Mouse (Mus musculus) erythroblast, embryonic 14.5 days (primary cell): Measurements from ENCODE around the gene Olfr97.

Experiments
- GATA1 ChIP-seq: IDR thresholded peaks from 2 replicates; pipeline ENCODE4 v1.6.1; 2012; ENCODE audit warnings: low read length, inconsistent platforms, mixed read lengths
- TAL1 ChIP-seq: IDR thresholded peaks from 3 replicates; pipeline ENCODE4 v1.6.1; 2012; ENCODE audit warnings: low read length, inconsistent platforms, mixed read lengths

DNA sequence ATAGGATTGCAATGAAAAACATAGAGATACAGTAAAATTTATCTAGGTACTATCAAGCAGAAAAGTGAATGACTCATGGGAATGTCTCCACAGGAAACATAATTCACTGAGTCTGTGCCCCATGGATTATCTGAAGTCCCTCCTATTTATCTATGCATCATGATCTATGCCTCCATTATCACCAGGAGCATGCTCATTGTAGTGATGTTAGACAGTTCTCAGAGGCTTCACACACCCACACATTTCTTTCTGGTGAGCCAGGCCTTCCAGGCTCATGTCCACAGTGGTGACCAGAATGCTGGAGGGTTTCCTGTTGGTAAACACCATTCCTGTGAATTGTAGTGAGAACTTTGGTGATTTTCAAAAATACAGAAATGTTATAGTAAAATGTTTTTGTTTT, 39.4 kb upstream of the Olfr97 start:
- TF ChIP-seq GATA1 (no peak), TAL1 (no peak)
